Comparison of ENCODE assay signal across 9 mouse cellular contexts in the genomic region with DNA sequence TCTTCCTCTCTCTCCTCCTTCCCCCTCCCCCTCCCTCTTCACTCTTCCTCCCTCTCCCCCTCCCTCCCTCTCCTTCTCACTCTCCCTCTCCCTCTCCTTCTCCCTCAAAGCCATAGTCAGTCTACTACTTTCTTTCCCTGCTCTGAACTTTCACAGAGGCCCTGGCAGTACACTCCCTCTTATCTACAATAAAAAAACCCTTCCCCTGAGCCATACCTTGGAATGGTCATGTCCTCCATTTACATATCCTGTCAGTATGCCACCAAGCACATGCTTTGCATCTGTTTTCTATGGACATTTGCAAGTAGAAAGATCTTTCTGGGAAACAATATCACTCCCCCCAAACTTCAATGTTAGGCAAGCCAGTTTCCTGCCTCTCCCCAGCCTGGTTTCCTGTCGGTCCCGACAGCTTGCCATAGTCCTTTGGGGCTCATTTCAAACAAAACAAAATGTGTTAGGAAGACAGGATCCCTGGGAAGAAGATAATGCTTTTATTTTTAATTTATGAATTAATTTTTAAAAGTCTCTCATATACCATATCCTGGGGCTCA. TPM values are rescaled to one million over a fixed set of nuclear protein-coding genes. Genes with fewer than 3 reads are reported as not detected.
DNase-seq lines count a peak whose midpoint lies in the region; ATAC-seq and TF ChIP-seq lines count a peak whose summit lies in the region.
"Had no signal": no experiment of that assay in that cellular context is flagged by ENCODE, and none has a peak within 500 bp of the region (broad histone marks: within the 10 kb centered on the region; RNA-seq: fewer than 3 reads in every experiment).

A gene (minus strand): TSS at position 307 of the 551 bp plus-strand sequence.

- no peak for TF ChIP-seq CTCF in intestine, postnatal 0 days (IDR thresholded peaks at IDR 0.05; ENCODE audit: low read depth)
- TF ChIP-seq CTCF in liver, postnatal 0 days (IDR thresholded peaks at IDR 0.05; ENCODE audit: low read depth): no peak

- peak; percentile 40; the same call in 1 of the 2 replicates for TF ChIP-seq EP300 in liver, postnatal 0 days (IDR thresholded peaks at IDR 0.05; ENCODE audit: low read depth)

- H3K4me2 ChIP-seq in intestine, embryonic 14.5 days (ENCODE audit: low read length): no peak within 1 kb of the TSS
- H3K4me2 ChIP-seq in intestine, postnatal 0 days (replicated peaks; ENCODE audit: low read depth): no peak within 1 kb of the TSS
- no peak within 1 kb of the TSS for H3K4me2 ChIP-seq in liver, postnatal 0 days (ENCODE audit: low read depth, low read length)

- no peak for ATAC-seq in intestine, embryonic 14.5 days (replicated peaks; ENCODE audit: low FRiP score, low TSS enrichment, low read depth)
- no peak for ATAC-seq in intestine, postnatal 0 days
- no peak for ATAC-seq in liver, postnatal 0 days

- H3K27me3 ChIP-seq in intestine, embryonic 14.5 days (replicated peaks; ENCODE audit: control insufficient read depth, insufficient read depth, low read length): no peaks in the 10 kb centered on the region
- no peaks in the 10 kb centered on the region for H3K27me3 ChIP-seq in intestine, postnatal 0 days (replicated peaks; ENCODE audit: control insufficient read depth, insufficient read depth, low read length)
- no peaks in the 10 kb centered on the region for H3K27me3 ChIP-seq in embryonic facial prominence, embryonic 10.5 days (replicated peaks; ENCODE audit: low read depth, poor library complexity, severe bottlenecking)
- no peaks in the 10 kb centered on the region for H3K27me3 ChIP-seq in liver, postnatal 0 days (ENCODE audit: insufficient read depth, low read length)

- H3K36me3 ChIP-seq in intestine, embryonic 14.5 days (ENCODE audit: control insufficient read depth, insufficient read depth, low read length): no peaks in the 10 kb centered on the region
- no peaks in the 10 kb centered on the region for H3K36me3 ChIP-seq in intestine, postnatal 0 days (ENCODE audit: control insufficient read depth, insufficient read depth)
- no peaks in the 10 kb centered on the region for H3K36me3 ChIP-seq in embryonic facial prominence, embryonic 10.5 days (replicated peaks)
- no peaks in the 10 kb centered on the region for H3K36me3 ChIP-seq in liver, postnatal 0 days (replicated peaks; ENCODE audit: insufficient read depth, low read length)

- 0 out of 2 replicates have a peak within 1 kb of the TSS, but pooled peaks have one; percentile 22 for H3K27ac ChIP-seq in intestine, embryonic 14.5 days (ENCODE audit: low read depth)
- H3K27ac ChIP-seq in intestine, postnatal 0 days (ENCODE audit: low read depth, low read length): no peak within 1 kb of the TSS
- peak within 1 kb of the TSS; percentile 71 for H3K27ac ChIP-seq in embryonic facial prominence, embryonic 10.5 days (replicated peaks)
- H3K27ac ChIP-seq in liver, postnatal 0 days (ENCODE audit: low read depth): peak within 1 kb of the TSS; percentile 64

- H3K9me3 ChIP-seq in intestine, embryonic 14.5 days (ENCODE audit: control insufficient read depth, low read length): no peaks in the 10 kb centered on the region
- H3K9me3 ChIP-seq in intestine, postnatal 0 days (ENCODE audit: control insufficient read depth): no peaks in the 10 kb centered on the region
- H3K9me3 ChIP-seq in embryonic facial prominence, embryonic 10.5 days: no peaks in the 10 kb centered on the region
- no peaks in the 10 kb centered on the region for H3K9me3 ChIP-seq in liver, postnatal 0 days (ENCODE audit: low read length)

- no peak within 1 kb of the TSS for H3K9ac ChIP-seq in intestine, embryonic 14.5 days (ENCODE audit: low read length)
- no peak within 1 kb of the TSS for H3K9ac ChIP-seq in intestine, postnatal 0 days (ENCODE audit: low read depth, low read length)
- no peak within 1 kb of the TSS for H3K9ac ChIP-seq in liver, postnatal 0 days (replicated peaks)

- DNase-seq in intestine, embryonic 14.5 days (ENCODE audit: low spot score): no peak
- no peak for DNase-seq in embryonic facial prominence, embryonic 10.5 days (ENCODE audit: low spot score)
- DNase-seq in heart, postnatal 4 days: peak; percentile 23
- DNase-seq in liver, postnatal 0 days: no peak
- DNase-seq in cerebellum, adult 9-11 months: no peak
- no peak for DNase-seq in right cerebral cortex, postnatal 4 days
- no peak for DNase-seq in adrenal gland, postnatal 10 days
- DNase-seq: retina, postnatal 1 day had no signal

- H3K4me1 ChIP-seq in intestine, embryonic 14.5 days (replicated peaks; ENCODE audit: control insufficient read depth, insufficient read depth, low read length): no peaks in the 10 kb centered on the region
- no peaks in the 10 kb centered on the region for H3K4me1 ChIP-seq in intestine, postnatal 0 days (replicated peaks; ENCODE audit: control insufficient read depth, insufficient read depth, low read length)
- peaks cover 26% of the 10 kb centered on the region for H3K4me1 ChIP-seq in embryonic facial prominence, embryonic 10.5 days
- peaks cover 20% of the 10 kb centered on the region for H3K4me1 ChIP-seq in liver, postnatal 0 days (ENCODE audit: insufficient read depth)

- no peak within 1 kb of the TSS for H3K4me3 ChIP-seq in intestine, embryonic 14.5 days (ENCODE audit: low read depth, low read length)
- no peak within 1 kb of the TSS for H3K4me3 ChIP-seq in intestine, postnatal 0 days (ENCODE audit: low read depth, low read length)
- H3K4me3 ChIP-seq in embryonic facial prominence, embryonic 10.5 days: no peak within 1 kb of the TSS
- no peak within 1 kb of the TSS for H3K4me3 ChIP-seq in liver, postnatal 0 days (ENCODE audit: low read depth, low read length)

- 67% methylated on average over 2 of the region's 2 CpGs for WGBS in intestine, embryonic 14.5 days
- 55% methylated on average over 2 of the region's 2 CpGs for WGBS in intestine, postnatal 0 days
- WGBS in embryonic facial prominence, embryonic 10.5 days: 42% methylated on average over 2 of the region's 2 CpGs
- WGBS in liver, postnatal 0 days (ENCODE audit: insufficient replicate concordance): 20% methylated on average over 2 of the region's 2 CpGs

RNA-seq across cellular contexts. Expression of the gene that starts here (rescaled TPM):
- polyA plus RNA-seq in intestine, embryonic 14.5 days (2014; fragmentation: Nextera tagmentation; extraction: Ambion mirVana): 0.43 and 0.60 TPM in 2 replicates
- polyA plus RNA-seq in intestine, postnatal 0 days (2015; fragmentation: Nextera tagmentation; extraction: Ambion mirVana): 0.72 and 0.76 TPM in 2 replicates
- 0.68 and 1.1 TPM in 2 replicates for polyA plus RNA-seq in embryonic facial prominence, embryonic 10.5 days (2016; fragmentation: Nextera tagmentation; extraction: Ambion mirVana)
- total RNA-seq in heart, postnatal 4 days (2021): 1 to 10 TPM; 1.7 to 1.8 TPM
- 70.5 and 73.0 TPM in 2 replicates for polyA plus RNA-seq in liver, postnatal 0 days (2015; fragmentation: Nextera tagmentation; extraction: Ambion mirVana)
- 1 to 10 TPM; 7.3 to 9.4 TPM for total RNA-seq in adrenal gland, postnatal 10 days (2021)

Comparison
In these comparisons a context has a peak if more than half of its experiments do, and no peak if none do; other contexts are left out.
1. RNA of the gene that starts here (polyA plus RNA-seq): 70.5 to 73.0 TPM in liver, postnatal 0 days; 0.68 to 1.1 TPM in embryonic facial prominence, embryonic 10.5 days, 0.72 to 0.76 TPM in intestine, postnatal 0 days and 0.43 to 0.60 TPM in intestine, embryonic 14.5 days; every median in the first group is over 10 times any median in the second.